Mouse (Mus musculus) heart, postnatal 36 days (tissue): ENCODE measurements around the gene Tmc7. TPM values are rescaled to one million over a fixed set of nuclear protein-coding genes. Genes with fewer than 3 reads are reported as not detected.

Experiments
- DNase-seq, 2 experiments: peaks; one replicate each; pipeline ENCODE4 v3.0.0; 2021 to 2022
- intact Hi-C: fragments of 180-260 bp; cut with DNase I; formaldehyde crosslinking; loops from one replicate; pipeline ENCODE4 v1.15.1; 2025
- total RNA-seq, 2 experiments: library from RNA; stranded (reverse); gene quantifications; 2 replicates each; pipeline ENCODE4 v1.2.3; 2021

The Tmc7 gene
- total RNA-seq = 1 to 10 TPM; 6.2 to 7.1 TPM

- intact Hi-C loops = no loop called here
- peak; percentile 64 to 72 for DNase-seq
Measured at GRCm38 (mm10) chr7:118584257-118584907, at the start of gene Tmc7. Gene Tmc7, minus strand, starts transcription at chr7:118584736.

- no peak for DNase-seq
Measured at GRCm38 (mm10) chr7:118633951-118634350, 49.4 kb upstream of the Tmc7 start.

GRCm38 (mm10) chr7:118633094-118633493 is 48.6 kb upstream of the Tmc7 start:
- no peak for DNase-seq
- intact Hi-C loops = no loop called here

More at GRCm38 (mm10) chr7:118633951-118634350, 49.4 kb upstream of the Tmc7 start:
- intact Hi-C loops = no loop called here

- no peak for DNase-seq
- intact Hi-C loops = no loop called here
Measured at GRCm38 (mm10) chr7:118627550-118628298, 43.2 kb upstream of the Tmc7 start.

- intact Hi-C loops = no loop called here
- DNase-seq = no peak
Measured at GRCm38 (mm10) chr7:118621094-118621493, 36.6 kb upstream of the Tmc7 start.

- no peak for DNase-seq
- intact Hi-C loops = no loop called here
Measured at GRCm38 (mm10) chr7:118620243-118620906, 35.8 kb upstream of the Tmc7 start.

- no peak for DNase-seq
- intact Hi-C loops = no loop called here
Measured at GRCm38 (mm10) chr7:118618104-118618503, 33.6 kb upstream of the Tmc7 start.

- no peak for DNase-seq
- intact Hi-C loops = no loop called here
Measured at GRCm38 (mm10) chr7:118614076-118614475, 29.5 kb upstream of the Tmc7 start.

- no peak for DNase-seq
- intact Hi-C loops = no loop called here
Measured at GRCm38 (mm10) chr7:118611933-118612332, 27.4 kb upstream of the Tmc7 start.

GRCm38 (mm10) chr7:118611185-118611749 is 26.7 kb upstream of the Tmc7 start:
- no peak for DNase-seq
- intact Hi-C loops = no loop called here

- no peak for DNase-seq
- intact Hi-C loops = no loop called here
Measured at GRCm38 (mm10) chr7:118610721-118611120, 26.2 kb upstream of the Tmc7 start.

GRCm38 (mm10) chr7:118609815-118610214 is 25.3 kb upstream of the Tmc7 start:
- intact Hi-C loops = no loop called here
- no peak for DNase-seq

GRCm38 (mm10) chr7:118604842-118605241 is 20.3 kb upstream of the Tmc7 start:
- intact Hi-C loops = no loop called here
- no peak for DNase-seq

GRCm38 (mm10) chr7:118599954-118600631 is 15.6 kb upstream of the Tmc7 start:
- intact Hi-C loops = no loop called here
- DNase-seq = no peak

- intact Hi-C loops = no loop called here
- DNase-seq = no peak
Measured at GRCm38 (mm10) chr7:118597201-118597600, 12.7 kb upstream of the Tmc7 start, which contains the start of gene Tmc5. Gene Tmc5, plus strand, starts transcription at chr7:118597297.

GRCm38 (mm10) chr7:118596271-118596670 is 11.7 kb upstream of the Tmc7 start:
- intact Hi-C loops = no loop called here
- DNase-seq = no peak

- intact Hi-C loops = loop anchor here (1.0 kb wide), 1 partner anchor 93 kb away; no protein-coding TSS in a partner anchor
- DNase-seq = peak; percentile 94 to 95
Measured at GRCm38 (mm10) chr7:118595228-118595627, 10.7 kb upstream of the Tmc7 start.

GRCm38 (mm10) chr7:118594611-118595010 is 10.1 kb upstream of the Tmc7 start:
- DNase-seq = no peak
- intact Hi-C loops = loop anchor here (1.0 to 5.0 kb wide), 2 partner anchors 94 to 287 kb away; no protein-coding TSS in a partner anchor

GRCm38 (mm10) chr7:118593567-118594407 is 9.3 kb upstream of the Tmc7 start:
- intact Hi-C loops = loop anchor here (2.0 to 5.0 kb wide), 2 partner anchors 63 to 286 kb away; no protein-coding TSS in a partner anchor
- no peak for DNase-seq
